Mouse (Mus musculus): ENCODE measurements around the gene Il3. TPM values are rescaled to one million over a fixed set of nuclear protein-coding genes. Genes with fewer than 3 reads are reported as not detected.

The Il3 gene
- polyA plus RNA-seq, 1 experiment from 2014 or later = not detected

DNA sequence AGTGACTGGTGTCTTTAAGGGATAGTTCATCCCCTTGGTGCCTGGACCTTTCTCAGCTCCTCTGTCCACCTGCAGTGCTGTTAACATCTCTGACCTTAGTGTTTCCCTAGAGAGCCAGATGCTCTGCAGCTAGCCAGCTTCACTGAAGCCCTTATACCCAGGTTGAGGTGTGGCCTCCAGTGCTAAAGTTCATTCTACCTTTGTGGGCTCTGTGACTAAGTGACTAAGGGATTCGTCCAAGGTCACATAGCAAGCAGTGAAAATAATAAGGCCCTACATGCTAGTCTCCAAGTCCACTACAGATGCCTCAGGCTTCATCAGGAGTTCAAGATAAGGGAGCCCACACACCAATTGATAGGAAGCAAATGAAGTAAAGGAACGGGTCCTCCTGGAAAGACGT lies 24.6 kb downstream of the Il3 start:
- H3K9ac ChIP-seq (ENCODE audit: low read depth, low read length) = no peak overlapping the region
- H3K4me3 ChIP-seq (ENCODE audit: low read depth, low read length) = no peak overlapping the region
- no peak overlapping the region for H3K27ac ChIP-seq (replicated peaks; ENCODE audit: low read depth, low read length)
- no peaks in the 10 kb centered on the region for H3K4me1 ChIP-seq (ENCODE audit: control insufficient read depth, insufficient read depth, low read length)
- no peak for ATAC-seq (ENCODE audit: low read depth)
- H3K36me3 ChIP-seq (ENCODE audit: control insufficient read depth, insufficient read depth, low read length) = no peaks in the 10 kb centered on the region
- no peak overlapping the region for H3K4me2 ChIP-seq (ENCODE audit: low read depth, low read length)
- H3K9me3 ChIP-seq (ENCODE audit: control insufficient read depth, low read length) = no peaks in the 10 kb centered on the region
- DNase-seq (ENCODE audit: low spot score) = no peak
- H3K27me3 ChIP-seq (replicated peaks; ENCODE audit: control insufficient read depth, insufficient read depth, low read length) = no peaks in the 10 kb centered on the region
- 87% methylated on average over 3 of the region's 3 CpGs for WGBS

DNA sequence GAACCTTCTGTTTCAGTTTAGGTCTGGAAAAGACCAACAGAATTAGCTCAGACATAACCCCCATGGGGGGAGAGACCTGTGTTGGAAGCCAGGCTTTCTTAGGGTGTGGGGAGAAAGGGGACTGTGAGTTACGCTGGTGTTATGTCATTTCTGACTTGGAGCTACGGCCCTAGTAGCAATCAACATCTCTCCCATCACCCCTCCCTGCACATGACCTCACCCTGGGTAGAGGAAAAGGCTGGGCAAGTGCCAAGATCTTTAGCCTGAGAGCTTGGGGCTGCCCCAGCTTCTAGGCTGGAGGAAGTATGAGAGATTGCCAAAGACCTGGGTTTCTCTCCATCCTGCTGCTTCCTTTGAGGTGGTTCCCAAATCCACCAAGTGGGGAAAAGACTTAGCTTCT lies 30.1 kb downstream of the Il3 start:
- no peak overlapping the region for H3K4me3 ChIP-seq (ENCODE audit: low read depth, low read length)
- no peak overlapping the region for H3K9ac ChIP-seq (ENCODE audit: low read depth, low read length)
- no peaks in the 10 kb centered on the region for H3K27me3 ChIP-seq (replicated peaks; ENCODE audit: control insufficient read depth, insufficient read depth, low read length)
- H3K27ac ChIP-seq (replicated peaks; ENCODE audit: low read depth, low read length) = no peak overlapping the region
- H3K9me3 ChIP-seq (ENCODE audit: control insufficient read depth, low read length) = no peaks in the 10 kb centered on the region
- H3K36me3 ChIP-seq (ENCODE audit: control insufficient read depth, insufficient read depth, low read length) = no peaks in the 10 kb centered on the region
- ATAC-seq (ENCODE audit: low read depth) (no peak), DNase-seq (ENCODE audit: low spot score) (no peak)
- WGBS = 59% methylated on average over 2 of the region's 2 CpGs
- H3K4me2 ChIP-seq (ENCODE audit: low read depth, low read length) = no peak overlapping the region
- no peaks in the 10 kb centered on the region for H3K4me1 ChIP-seq (ENCODE audit: control insufficient read depth, insufficient read depth, low read length)

DNA sequence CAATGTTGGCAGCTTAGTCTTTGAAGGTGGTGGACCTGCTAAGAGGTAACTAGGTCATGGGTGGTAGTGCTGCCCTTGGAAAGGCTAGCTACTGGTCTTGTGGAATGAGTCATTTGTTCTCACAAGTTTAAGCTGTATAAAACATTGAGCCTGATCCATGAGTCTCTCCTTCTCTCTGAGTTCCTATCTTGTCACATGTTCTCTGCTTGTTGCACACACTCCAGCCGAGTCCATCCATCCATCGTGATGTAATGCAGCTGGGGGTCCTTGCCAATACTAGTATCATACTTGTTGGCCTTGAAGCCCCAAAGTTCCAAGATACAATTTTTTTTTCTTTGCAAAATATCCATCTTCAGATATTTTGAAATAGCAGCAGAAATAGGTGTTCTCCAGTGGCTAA lies 39.6 kb downstream of the Il3 start:
- Histone ChIP-seq H3K9me3 (ENCODE audit: control insufficient read depth, low read length) (no peaks in the 10 kb centered on the region), H3K9ac (ENCODE audit: low read depth, low read length) (no peak overlapping the region), H3K27me3 (replicated peaks; ENCODE audit: control insufficient read depth, insufficient read depth, low read length) (no peaks in the 10 kb centered on the region), H3K27ac (replicated peaks; ENCODE audit: low read depth, low read length) (no peak overlapping the region), H3K4me3 (ENCODE audit: low read depth, low read length) (no peak overlapping the region), H3K36me3 (ENCODE audit: control insufficient read depth, insufficient read depth, low read length) (no peaks in the 10 kb centered on the region), H3K4me1 (ENCODE audit: control insufficient read depth, insufficient read depth, low read length) (no peaks in the 10 kb centered on the region), H3K4me2 (ENCODE audit: low read depth, low read length) (no peak overlapping the region)
- WGBS = 83% methylated on average over 2 of the region's 2 CpGs
- ATAC-seq (ENCODE audit: low read depth) (no peak), DNase-seq (ENCODE audit: low spot score) (no peak)

DNA sequence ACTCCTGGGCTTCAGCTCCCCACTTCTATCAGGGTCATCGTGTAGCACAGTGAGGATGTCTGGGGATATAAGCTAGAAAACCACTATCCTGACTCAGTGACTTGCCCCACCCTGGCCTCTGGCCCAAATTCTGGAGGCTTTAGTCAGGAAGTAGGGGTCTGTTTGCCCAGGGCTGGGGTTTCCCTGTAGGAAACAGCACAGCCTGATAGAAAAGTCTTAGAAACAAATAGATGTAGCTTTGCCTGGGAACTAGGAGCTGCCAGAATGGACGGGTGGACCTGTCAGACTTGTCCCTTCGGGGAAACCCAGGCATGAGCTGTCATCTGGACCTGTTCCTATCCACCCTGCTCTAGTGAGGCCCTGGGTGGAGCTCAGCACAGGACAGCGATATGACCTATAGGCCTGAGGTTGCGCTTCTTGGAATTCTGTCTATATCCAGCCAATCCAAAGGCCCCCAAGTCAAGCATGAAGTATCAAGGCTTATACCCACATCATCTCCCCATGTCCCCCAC lies 42.5 kb downstream of the Il3 start:
- no peak for DNase-seq (ENCODE audit: low spot score)
- Histone ChIP-seq H3K4me2 (ENCODE audit: low read depth, low read length) (no peak overlapping the region), H3K9me3 (ENCODE audit: control insufficient read depth, low read length) (no peaks in the 10 kb centered on the region), H3K4me3 (ENCODE audit: low read depth, low read length) (no peak overlapping the region), H3K36me3 (ENCODE audit: control insufficient read depth, insufficient read depth, low read length) (no peaks in the 10 kb centered on the region), H3K9ac (ENCODE audit: low read depth, low read length) (no peak overlapping the region), H3K27me3 (replicated peaks; ENCODE audit: control insufficient read depth, insufficient read depth, low read length) (no peaks in the 10 kb centered on the region), H3K4me1 (ENCODE audit: control insufficient read depth, insufficient read depth, low read length) (no peaks in the 10 kb centered on the region), H3K27ac (replicated peaks; ENCODE audit: low read depth, low read length) (no peak overlapping the region)
- no peak for ATAC-seq (ENCODE audit: low read depth)
- WGBS = 84% methylated on average over 5 of the region's 5 CpGs

DNA sequence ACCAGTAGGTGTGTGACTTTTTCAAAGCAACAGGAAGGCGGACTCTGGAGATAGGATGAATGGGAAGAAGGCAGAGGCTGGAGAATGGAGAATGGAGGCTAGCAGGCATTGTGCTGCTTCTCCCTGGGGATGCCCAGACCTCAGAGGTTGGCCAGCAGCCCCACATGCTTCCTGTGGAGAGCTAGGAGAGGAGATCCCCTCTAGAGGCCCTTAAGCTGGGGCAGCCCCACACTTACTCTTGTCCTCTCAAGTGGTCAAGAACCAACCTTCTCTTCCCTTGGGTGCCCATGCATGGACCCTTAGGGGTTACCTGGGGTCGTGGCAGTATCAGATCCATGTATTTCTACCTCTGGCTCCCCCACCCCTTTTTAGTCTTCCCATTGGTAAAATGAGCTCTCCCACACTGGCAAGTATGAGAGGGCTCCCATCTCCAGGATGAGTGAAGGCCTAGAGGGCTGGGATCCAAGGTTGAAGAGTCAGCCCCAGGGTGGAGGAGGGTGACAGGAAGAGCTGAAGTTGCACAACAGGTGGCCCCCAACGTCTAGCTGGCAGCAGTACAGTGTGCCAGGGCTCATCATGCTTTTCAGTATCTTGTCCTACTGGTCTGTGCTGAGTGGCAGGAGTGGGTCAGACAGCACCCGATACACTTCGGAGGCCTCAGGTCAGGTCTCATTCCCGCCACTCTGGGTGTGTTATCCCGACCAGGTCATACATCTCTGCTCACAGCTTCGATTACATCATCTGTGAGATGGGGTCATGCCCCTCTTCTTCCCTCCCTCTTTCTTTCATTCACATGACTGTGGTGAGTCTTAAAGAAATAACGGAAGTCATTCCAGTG lies 43.2 kb downstream of the Il3 start:
- Histone ChIP-seq H3K27ac (replicated peaks; ENCODE audit: low read depth, low read length) (no peak overlapping the region), H3K9ac (ENCODE audit: low read depth, low read length) (no peak overlapping the region), H3K9me3 (ENCODE audit: control insufficient read depth, low read length) (no peaks in the 10 kb centered on the region), H3K27me3 (replicated peaks; ENCODE audit: control insufficient read depth, insufficient read depth, low read length) (no peaks in the 10 kb centered on the region), H3K4me2 (ENCODE audit: low read depth, low read length) (no peak overlapping the region), H3K4me3 (ENCODE audit: low read depth, low read length) (no peak overlapping the region), H3K36me3 (ENCODE audit: control insufficient read depth, insufficient read depth, low read length) (no peaks in the 10 kb centered on the region), H3K4me1 (ENCODE audit: control insufficient read depth, insufficient read depth, low read length) (no peaks in the 10 kb centered on the region)
- WGBS = 84% methylated on average over 8 of the region's 9 CpGs
- no peak for DNase-seq (ENCODE audit: low spot score)
- ATAC-seq (ENCODE audit: low read depth) = no peak

DNA sequence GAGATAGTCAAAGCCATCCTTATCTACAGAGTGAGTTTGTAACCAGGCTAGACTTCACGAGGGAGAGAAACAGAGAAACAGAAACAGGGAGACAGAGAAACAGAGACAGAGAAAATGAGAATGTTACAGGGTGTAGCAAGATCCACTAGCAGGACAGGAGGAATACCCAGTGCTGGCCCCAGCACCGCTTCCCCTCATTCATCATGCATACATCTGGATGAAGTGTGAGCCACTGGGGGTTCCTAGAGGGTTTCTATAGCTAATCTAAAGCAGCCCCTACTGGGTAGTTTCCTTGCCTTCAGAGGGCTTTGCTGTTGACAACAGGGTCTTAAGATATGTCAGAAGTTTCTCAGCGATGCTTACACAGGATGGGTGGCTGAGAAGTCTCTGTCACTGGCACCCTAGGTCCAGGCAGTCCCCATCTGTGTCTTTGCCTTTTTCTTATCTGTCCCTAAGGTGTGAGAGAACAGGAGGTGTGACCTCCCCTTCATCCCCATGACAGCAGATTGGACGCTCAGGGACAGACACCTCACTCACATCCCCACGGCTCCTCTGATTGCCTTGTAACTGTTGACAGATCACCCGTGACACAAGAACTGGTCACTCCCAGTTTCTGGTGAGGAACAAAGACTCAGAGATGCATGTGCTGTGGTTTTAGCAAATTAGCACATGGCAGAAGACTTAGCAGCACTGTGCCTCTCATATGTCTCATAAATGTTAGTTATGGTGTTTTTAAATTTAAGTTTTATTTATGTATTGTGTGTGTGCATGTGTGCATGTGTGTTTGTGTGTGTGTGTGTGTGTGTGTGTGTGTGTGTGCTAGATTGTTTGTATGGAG lies 47.0 kb downstream of the Il3 start:
- H3K36me3 ChIP-seq (ENCODE audit: control insufficient read depth, insufficient read depth, low read length) = no peaks in the 10 kb centered on the region
- DNase-seq (ENCODE audit: low spot score) = no peak
- no peak overlapping the region for H3K27ac ChIP-seq (replicated peaks; ENCODE audit: low read depth, low read length)
- H3K27me3 ChIP-seq (replicated peaks; ENCODE audit: control insufficient read depth, insufficient read depth, low read length) = no peaks in the 10 kb centered on the region
- H3K4me3 ChIP-seq (ENCODE audit: low read depth, low read length) = no peak overlapping the region
- no peaks in the 10 kb centered on the region for H3K4me1 ChIP-seq (ENCODE audit: control insufficient read depth, insufficient read depth, low read length)
- WGBS = 63% methylated on average over 6 of the region's 6 CpGs
- H3K9ac ChIP-seq (ENCODE audit: low read depth, low read length) = no peak overlapping the region
- ATAC-seq (ENCODE audit: low read depth) = no peak
- no peak overlapping the region for H3K4me2 ChIP-seq (ENCODE audit: low read depth, low read length)
- H3K9me3 ChIP-seq (ENCODE audit: control insufficient read depth, low read length) = no peaks in the 10 kb centered on the region

DNA sequence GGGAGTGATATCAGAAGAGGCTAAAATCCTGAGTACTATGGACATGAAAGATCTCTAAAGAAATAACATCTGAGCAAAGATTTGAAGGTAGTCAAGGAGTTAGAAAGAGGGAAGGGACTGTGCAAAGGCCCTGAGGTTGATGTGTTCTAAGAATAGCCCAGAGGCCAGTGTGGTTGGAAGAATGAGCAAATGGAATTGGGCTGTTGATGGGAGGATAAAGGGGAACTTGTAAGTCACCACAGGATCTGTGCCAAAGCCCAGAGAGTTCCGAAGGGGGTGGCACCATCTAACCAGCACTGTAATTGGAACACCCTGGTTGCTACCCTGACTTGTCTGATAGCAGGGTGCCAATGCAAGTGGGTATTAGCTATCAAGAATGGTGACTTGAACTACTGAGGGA lies 47.9 kb downstream of the Il3 start:
- Histone ChIP-seq H3K27ac (replicated peaks; ENCODE audit: low read depth, low read length) (no peak overlapping the region), H3K4me1 (ENCODE audit: control insufficient read depth, insufficient read depth, low read length) (no peaks in the 10 kb centered on the region), H3K36me3 (ENCODE audit: control insufficient read depth, insufficient read depth, low read length) (no peaks in the 10 kb centered on the region), H3K9me3 (ENCODE audit: control insufficient read depth, low read length) (no peaks in the 10 kb centered on the region), H3K9ac (ENCODE audit: low read depth, low read length) (no peak overlapping the region), H3K27me3 (replicated peaks; ENCODE audit: control insufficient read depth, insufficient read depth, low read length) (no peaks in the 10 kb centered on the region), H3K4me3 (ENCODE audit: low read depth, low read length) (no peak overlapping the region), H3K4me2 (ENCODE audit: low read depth, low read length) (no peak overlapping the region)
- ATAC-seq (ENCODE audit: low read depth) (no peak), DNase-seq (ENCODE audit: low spot score) (no peak)
- 77% methylated on average over 1 of the region's 1 CpGs for WGBS

DNA sequence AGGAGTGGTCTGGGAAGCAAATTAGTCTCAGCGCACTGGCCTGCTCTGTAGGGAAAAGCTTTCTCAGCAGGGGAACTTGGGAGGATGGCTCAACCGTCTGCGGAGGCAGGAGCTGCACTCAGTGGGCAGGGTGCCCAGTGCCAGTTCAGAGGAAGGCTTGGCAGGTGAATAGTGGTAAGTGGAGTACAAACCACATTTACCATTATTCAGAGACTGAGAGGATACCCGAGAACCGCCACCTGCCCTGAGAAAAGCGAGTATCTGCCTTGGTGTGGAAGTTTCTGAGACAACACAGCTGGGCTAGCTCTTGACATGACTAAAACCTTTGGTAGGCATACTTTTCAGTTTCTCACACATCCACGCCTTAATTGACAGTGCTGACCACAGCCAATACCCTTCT lies 49.7 kb downstream of the Il3 start:
- H3K4me1 ChIP-seq (ENCODE audit: control insufficient read depth, insufficient read depth, low read length) = no peaks in the 10 kb centered on the region
- H3K27me3 ChIP-seq (replicated peaks; ENCODE audit: control insufficient read depth, insufficient read depth, low read length) = no peaks in the 10 kb centered on the region
- WGBS = 53% methylated on average over 7 of the region's 7 CpGs
- no peak overlapping the region for H3K4me3 ChIP-seq (ENCODE audit: low read depth, low read length)
- DNase-seq (ENCODE audit: low spot score) = peak; percentile 6
- no peaks in the 10 kb centered on the region for H3K9me3 ChIP-seq (ENCODE audit: control insufficient read depth, low read length)
- no peak overlapping the region for H3K4me2 ChIP-seq (ENCODE audit: low read depth, low read length)
- no peak overlapping the region for H3K9ac ChIP-seq (ENCODE audit: low read depth, low read length)
- ATAC-seq (ENCODE audit: low read depth) = no peak
- no peak overlapping the region for H3K27ac ChIP-seq (replicated peaks; ENCODE audit: low read depth, low read length)
- no peaks in the 10 kb centered on the region for H3K36me3 ChIP-seq (ENCODE audit: control insufficient read depth, insufficient read depth, low read length)
